Mouse (Mus musculus) adrenal gland, adult 2 months (tissue): ENCODE measurements around the gene Raet1d. TPM values are rescaled to one million over a fixed set of nuclear protein-coding genes. Genes with fewer than 3 reads are reported as not detected.

Experiments used
- polyA plus RNA-seq: library from polyadenylated mRNA; depleted of rRNA; stranded (reverse); fragments of >200 nt; gene quantifications from 2 replicates; pipeline ENCODE4 v1.2.3, GENCODE M21; 2012; rRNA removed
- total RNA-seq, 2 experiments: library from RNA; stranded (reverse); gene quantifications; 2 replicates each; pipeline ENCODE4 v1.2.3; 2021

Raet1d gene
- total and polyA plus RNA-seq, 3 experiments: 0.23 TPM; not detected in 2

Other genes with a start within 250 kb of the Raet1d start
- 1 to 10 TPM; 4.7 to 9.8 TPM for gene E030030I06Rik, start 211.3 kb upstream of the Raet1d start, total RNA-seq
- gene E030030I06Rik, start 211.3 kb upstream of the Raet1d start, polyA plus RNA-seq: 4.3 and 8.1 TPM in 2 replicates
- gene Raet1e, start 202.0 kb upstream of the Raet1d start, total RNA-seq: 1 to 10 TPM in 1 of 2 experiments, under 1 TPM in 1; 0.31 to 2.2 TPM
- 0.62 and 0.69 TPM in 2 replicates for gene Raet1e, start 202.0 kb upstream of the Raet1d start, polyA plus RNA-seq
- gene H60b, start 202.0 kb upstream of the Raet1d start, total RNA-seq: under 1 TPM in 1 of 2 experiments, not detected in 1; 0.95 TPM
- 0.55 and 0.76 TPM in 2 replicates for gene H60b, start 202.0 kb upstream of the Raet1d start, polyA plus RNA-seq